Mouse (Mus musculus) liver, embryonic 14.5 days (tissue): ENCODE results near the gene Chd2.

Source experiments
- CTCF ChIP-seq: IDR thresholded peaks from 2 replicates; pipeline ENCODE4 v1.5.1; 2016; ENCODE audit warnings: antibody characterized with exemption, low read depth, control low read depth
- EP300 ChIP-seq: IDR thresholded peaks from 2 replicates; pipeline ENCODE4 v1.6.1; 2016; ENCODE audit warnings: antibody characterized with exemption, low read depth

- TF ChIP-seq CTCF (no peak), EP300 (no peak)
Observed at GRCm38 (mm10) chr7:73388866-73389265, 152.8 kb downstream of the Chd2 start.
